Mouse (Mus musculus) spleen, adult 18-20 months (tissue): ENCODE data around the gene Xrcc6.
A peak's percentile ranks its signal among the peaks of the same experiment; 100 is the strongest.
"Not testable (repeated sequence)": the region's sequence is repeated elsewhere in the genome, so short reads cannot be mapped to it uniquely, and the experiment has no call there.

Experiments
- DNase-seq, 2 experiments: peaks; one replicate each; pipeline ENCODE4 v3.0.0; 2022; ENCODE audit warnings: mixed read lengths in 2 of 2

Gene Xrcc6

DNA sequence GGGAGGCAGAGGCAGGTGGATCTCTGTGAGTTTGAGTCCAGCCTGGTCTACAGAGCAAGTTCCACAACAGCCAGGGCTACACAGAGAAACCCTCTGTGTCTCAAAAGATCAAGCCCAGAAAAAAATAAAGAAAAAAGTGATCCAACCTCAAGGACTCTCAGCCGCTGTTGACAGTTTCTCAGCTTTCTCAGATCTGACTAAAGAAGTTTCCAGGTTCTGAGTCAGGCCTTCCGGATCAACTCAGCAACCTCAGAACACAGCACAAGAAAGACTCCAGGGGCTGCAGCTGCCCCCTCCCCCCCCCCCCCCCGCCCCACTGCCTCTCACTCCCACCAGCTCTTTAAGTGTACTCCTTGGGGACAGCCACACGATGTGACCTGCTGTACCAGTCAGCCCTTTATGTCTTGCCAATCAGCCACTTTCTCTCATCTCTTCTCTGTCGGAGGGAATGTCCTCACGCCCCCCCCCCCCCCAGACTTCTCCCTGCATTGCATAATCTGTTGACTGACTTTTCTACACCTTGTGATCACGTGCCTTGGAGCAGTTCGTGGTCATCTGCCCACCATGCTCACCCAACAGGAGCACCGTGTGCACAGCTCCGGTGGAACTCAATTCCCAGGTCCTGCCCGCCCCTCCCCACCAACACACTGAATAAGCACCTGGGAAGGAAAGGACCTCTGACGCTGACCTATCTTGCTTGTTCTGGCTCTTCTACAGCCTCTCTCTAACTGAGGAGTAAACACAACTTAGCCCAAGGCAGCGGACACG lies 21.4 kb upstream of the Xrcc6 start:
- DNase-seq = no peak

DNA sequence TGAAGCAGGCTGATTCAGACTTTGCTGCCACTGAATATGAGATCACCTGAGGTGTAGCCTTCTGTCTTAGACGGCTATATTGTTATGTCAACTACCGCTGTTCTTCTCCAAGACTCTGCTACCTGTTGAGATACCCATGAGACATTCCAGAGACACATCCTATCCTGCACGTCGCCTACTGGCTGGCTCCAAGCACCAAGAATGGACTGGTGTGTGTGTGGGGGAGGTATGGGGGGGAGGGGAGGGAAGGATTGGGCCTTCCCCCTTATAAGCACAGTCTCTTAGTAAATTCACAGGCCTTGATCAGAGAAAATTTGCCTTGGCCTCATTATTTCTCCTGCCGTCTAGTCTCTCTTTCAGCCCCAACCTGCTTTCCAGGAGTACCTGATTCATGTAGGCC lies 19.8 kb upstream of the Xrcc6 start:
- DNase-seq = no peak

DNA sequence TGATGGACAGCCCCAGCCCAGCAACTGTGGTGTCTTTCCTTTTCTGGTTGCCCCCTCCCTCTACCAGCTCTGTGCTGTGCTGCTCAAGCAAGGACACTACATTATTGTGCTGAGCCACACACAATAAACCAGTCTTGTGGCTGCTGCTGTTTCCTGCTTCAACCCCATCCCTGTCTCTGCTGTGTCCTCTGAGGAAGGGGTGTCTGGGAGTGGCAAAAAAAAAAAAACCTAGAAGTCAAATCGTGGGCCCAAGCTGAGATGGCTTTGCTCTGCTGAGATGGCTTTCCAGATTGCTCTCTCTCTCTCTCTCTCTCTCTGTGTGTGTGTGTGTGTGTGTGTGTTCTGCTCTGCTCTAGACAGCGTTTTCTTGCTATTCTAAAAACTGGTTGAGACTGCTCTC lies 19.2 kb upstream of the Xrcc6 start:
- DNase-seq = no peak

DNA sequence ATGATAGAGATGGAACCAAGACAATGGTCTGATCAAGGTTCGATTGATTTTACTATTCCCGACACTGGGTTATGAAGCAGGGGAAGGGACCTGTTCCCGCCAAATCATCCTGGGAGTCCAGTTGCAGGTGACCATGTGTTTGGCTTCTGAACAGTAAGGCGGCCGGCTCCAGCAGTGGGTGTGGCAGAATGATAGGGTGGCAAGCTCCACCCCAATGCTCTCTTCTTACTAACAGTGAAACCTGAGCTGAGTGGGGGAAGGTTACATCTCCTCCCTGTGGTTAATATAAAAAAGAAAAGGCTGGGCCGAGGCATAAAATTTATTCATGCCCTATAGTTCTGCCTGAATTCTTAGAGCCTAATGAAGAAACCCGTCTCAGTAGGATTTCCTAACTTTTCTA lies 18.5 kb upstream of the Xrcc6 start:
- no peak for DNase-seq

DNA sequence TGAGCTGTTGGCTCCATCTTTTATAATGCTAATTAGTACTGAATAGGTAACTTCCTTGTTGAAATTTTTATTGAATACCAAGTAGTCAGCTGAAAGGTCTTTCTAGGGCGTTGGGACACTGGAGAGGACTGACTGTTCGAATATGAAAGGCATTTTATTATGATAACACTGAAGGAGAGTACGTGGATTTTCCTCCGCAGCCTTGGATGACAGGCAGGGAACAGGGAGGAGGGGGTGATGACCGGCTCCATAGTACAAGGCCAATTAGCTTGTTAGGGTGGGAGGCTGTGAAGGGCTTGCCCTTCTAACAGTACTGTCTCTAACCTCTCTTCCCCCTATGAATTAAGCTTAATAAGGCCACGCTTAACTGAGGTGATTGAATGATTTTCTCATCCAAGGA lies 18.0 kb upstream of the Xrcc6 start:
- not testable (repeated sequence) for DNase-seq

DNA sequence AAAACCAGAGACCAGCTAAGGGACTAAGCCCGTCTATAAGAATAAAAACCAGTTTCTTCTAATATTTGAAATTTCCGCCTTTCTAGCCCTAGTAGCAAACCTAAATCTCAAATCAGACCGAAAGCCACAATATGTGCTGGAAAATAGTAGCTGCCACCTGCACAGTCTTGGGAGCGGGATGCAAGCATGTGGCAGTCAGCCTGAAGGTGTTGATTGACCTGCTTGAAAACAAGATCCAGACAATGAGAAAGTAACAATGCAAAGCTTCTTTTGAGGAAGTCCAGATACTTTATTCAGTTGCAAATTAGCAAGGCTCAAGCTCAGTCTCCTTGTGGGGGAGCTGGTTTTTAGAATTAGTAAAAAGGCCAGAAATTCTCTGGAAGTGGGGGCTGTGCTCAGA lies 17.1 kb upstream of the Xrcc6 start:
- not testable (repeated sequence) for DNase-seq

DNA sequence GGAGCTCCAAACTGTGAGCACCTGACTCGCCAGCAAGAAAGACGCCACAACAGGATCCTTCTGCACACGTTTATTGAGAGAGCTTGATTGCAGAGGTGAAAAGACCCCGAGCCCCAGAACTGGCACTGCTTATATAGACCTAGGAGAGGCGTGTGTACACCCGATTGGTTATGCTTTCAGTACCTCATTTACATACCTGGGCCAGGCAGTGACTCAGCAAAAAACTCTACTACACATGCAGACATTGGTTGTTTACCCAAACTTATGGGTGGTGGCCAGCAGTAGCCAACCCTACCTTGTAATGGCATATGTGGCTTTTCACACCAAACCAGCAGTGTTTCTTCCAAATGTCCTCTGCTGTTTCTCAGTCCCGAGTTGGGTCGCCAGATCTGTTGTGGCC lies 12.5 kb upstream of the Xrcc6 start:
- not testable (repeated sequence) for DNase-seq

DNA sequence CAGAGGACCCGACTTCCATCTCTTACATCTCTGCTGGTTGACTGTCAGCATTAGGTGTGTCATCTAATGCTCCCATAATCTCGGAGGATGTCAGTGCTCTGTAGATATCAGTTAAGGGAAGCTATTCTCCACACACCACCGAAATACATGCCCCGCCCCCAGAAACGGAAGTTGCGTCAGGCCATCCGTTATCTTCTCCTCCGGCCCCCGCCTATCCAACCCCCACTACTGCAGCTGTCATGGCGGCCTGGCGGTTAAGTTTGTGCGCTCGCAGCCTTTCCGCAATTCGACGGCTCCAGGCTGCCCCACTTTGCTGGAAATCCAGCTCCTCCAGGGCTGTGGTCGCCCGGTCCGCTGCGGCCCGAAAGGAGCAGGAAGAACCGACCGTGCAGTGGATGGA lies 7.3 kb upstream of the Xrcc6 start, which contains the start of gene 1700029P11Rik:
Gene 1700029P11Rik, plus strand, starts transcription at position 220 of the 400 bp plus-strand sequence.
- no peak for DNase-seq

DNA sequence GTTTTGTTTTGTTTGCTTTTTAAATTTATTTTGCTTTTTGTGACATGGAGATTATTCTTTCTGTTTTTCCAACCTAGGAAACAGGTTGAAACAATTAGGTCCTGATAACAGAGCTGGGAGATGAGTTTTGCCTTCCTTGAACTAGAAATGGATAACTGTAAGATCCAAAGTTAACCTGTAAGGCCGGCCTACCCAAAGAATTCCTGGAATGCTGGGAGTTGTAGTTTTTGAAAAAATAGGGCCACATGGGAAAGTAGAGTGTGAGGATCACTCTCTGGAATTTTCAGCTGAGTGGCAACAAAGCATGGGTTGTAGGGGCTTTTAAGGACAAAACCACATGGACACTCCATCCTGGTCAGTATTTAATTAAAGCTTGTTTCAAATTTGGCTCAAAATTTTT lies 5.5 kb upstream of the Xrcc6 start:
- DNase-seq = no peak

DNA sequence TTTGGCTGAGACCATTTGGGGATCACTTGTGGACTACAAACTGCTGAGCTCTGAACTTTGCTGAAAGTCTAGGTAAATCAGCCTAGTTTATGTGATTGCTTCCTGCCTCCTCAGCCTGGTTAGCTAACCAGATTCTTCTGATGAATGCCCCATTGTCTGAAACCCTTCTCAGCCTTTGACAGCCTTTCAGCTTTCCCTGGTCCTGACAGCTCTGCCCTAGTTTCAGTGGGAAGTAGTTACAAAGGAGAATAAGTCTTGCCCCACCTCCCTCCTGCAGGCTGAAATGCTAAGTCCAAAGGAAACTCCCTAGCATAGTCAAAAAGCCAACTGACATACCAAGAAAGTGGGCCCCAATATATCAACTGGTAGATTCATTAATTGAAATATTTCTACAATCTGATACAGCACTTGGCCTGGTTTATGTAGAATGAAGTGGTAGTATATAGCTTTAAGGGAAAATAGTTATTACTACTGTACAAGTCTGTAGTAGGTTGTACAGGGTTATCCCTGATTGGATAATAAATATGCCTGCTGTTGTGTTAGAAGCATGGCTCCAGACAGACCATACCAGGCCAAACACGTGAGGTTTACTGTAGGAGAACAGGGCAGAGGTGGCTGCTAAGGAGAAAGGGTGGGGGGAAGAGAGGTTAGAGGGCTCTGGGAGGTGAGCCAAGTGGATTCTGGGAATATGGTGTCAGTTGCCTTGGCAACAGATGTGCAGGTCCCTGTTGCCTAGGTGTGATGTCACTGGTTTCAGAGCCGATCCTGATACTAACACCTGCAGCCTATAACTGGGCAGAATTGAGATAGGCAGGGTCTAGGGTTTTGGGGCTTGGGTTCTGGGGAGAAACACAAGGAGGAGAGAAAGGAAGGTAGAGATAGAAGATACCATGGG lies 2.1 kb upstream of the Xrcc6 start:
- DNase-seq = no peak

DNA sequence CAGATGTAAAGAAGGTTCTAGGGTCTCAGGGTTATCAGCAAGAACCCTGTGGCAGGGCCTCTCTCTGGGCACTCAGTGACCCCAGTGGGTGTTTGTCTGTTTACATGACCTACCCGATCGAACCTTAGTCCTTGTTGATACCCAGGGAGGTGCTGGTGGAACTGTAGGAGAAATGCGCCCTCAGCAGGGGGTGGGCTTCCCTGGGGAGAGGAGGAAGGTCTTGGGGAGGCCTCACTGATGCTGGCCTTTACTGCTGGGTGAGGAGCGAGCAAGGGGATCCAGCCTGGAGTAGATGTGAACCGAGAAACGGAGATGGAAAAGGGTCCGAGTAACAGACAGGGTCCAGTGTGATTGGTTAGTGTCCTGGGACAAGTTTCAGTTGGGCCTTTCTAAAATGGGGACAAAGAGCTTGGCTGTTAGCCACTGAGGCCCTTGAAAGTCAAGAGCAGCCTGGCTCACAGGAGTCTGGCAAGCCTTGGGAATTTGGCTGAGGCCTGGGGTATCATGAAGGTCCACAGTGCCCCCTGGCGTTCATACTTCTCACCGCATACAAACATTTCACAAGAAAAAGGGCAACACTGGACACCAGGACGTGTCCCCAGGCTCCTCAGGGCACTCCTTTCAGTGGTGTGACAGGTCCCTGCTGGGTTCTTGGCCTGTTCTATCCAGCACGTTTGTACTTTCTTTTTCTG lies 1.9 kb downstream of the Xrcc6 start:
- DNase-seq = peak; percentile 35 to 71

DNA sequence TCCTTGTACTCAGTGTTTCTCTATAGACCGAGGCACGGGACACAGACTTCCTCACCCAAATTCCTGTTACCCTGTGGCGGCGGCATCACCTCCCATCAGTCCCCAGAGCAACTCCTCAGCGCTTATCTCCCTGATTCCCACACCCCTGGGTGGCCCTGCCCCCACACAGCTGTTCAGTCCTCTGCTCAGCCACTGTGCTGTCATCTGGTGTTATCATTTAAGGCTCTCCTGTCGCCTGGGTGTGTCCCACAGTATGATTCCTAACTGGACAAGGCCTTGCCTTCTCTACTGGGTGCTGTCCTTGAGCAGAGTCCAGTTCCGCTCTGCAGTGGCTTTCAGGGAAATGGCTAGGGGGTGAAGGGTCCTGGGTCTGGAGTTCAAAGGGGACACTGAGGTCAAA lies 2.9 kb downstream of the Xrcc6 start:
- DNase-seq = no peak

DNA sequence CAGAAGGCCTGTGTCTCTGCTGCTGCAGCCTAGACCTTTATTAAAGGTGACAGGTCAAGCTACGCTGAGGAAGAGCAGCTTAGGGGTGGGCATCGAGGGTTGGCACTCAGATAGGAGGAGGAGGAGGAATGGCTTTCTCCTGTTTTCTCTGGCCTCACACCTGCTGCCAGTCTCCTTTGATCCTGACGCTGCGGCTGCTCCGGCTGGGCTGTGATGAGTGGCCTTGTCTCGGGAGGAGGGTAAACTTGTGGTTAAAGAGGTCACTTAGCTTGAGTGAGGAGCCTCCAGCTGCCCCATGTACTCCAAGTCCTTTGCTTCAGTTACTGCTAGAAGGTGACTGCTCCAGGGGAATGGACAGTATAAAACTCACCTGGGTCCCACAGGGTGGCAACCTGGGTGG lies 6.4 kb downstream of the Xrcc6 start:
- no peak for DNase-seq

DNA sequence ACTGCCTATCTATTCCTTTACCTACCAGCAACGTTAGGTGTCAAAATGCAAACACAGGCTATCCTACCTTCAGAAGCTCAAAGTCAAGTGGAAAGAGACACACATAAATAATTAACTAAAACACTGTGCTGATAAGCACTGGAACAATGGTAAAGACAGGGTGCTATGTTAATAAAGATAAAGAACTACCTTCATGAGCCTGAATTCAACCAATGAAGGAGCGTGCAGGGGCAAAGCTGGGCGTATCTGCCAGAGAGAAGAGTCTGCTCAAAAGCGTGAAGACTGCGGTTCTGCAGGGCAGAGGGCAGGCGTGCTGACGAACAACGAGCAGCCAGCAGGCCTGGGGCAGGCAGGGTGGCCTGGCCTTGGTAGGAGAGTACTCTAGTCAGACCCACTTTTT lies 16.6 kb downstream of the Xrcc6 start:
- DNase-seq = no peak

DNA sequence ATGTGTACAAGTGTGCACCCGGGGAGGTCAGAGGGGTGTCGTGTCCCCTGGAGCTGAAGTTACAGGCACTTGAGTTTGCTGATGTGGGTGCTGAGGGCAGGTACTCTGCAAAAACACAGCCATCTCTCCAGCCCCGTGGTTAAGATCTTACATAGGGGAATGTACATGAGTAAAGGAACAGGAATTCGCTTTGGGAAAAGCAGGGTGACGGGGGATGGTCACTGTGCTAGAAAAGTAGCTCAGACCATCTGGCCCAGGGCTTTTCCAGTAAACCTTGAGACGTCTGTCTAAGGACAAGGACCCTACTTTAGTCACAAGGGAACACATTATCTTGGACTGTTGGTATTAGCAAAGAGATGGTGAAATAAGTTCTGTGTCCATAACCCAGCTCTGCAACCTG lies 24.3 kb downstream of the Xrcc6 start:
- no peak for DNase-seq

DNA sequence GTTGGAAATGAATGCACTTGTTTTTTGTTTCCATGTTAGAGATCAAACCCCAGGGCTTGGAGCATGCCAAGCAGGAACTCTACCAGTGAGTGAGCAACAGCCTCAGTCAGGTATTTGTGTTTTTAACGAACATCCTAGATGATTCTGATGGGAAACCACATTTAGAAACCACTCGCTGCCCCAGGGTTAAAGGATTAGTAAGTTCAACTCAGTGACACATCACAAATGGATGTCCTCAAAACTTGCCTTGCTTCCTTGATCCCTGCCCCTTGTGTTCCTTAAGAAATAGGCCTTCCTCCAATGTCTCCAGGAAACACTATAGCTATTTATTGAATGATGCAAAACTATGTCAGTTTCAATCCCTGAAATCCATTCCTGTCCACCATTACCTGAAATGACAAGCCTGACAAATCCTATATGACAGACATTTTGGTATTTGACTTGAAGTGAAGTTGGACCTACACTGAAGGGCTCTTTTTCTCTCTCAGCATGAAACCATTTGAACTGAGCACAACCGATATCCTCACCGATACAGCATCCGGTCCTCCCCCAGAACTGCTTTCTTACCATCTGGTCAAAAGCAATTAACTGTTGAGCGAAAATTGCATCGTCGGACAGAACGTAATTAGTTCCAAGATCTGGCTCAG lies 27.2 kb downstream of the Xrcc6 start:
- no peak for DNase-seq

DNA sequence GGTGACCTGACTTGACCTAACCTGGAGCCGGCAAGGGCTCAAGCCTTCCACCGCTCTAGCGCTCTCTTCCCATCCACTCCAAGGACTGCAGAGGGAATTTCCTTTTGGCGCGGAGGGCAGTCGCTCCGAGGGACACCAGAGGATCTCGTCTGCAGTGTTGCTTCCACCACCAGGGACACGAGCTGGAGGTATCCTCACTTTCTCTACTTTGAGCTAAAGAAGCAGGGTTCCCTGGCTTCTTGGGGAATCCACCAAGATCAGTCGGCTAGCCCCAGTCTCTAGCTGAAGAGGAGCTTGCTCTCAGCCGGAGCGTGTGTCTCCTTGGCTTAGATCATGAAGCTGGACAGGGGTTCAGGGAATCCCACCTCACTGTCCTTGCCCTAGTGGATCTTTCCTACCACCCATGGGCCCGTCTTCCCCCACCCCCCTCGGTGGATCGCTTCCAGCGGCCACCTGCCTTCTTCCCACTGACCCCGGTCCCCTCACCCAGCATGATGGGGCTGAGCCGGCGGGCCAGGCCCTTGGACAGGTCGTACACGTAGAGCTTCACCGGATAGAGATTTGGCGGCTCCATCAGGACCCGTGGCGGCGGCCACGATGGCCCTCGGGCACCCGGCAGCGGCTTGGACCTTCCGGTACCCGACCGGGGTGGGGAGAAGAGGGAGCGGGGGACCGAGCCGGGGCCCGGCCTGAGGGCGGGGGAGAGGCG lies 27.9 kb downstream of the Xrcc6 start:
- peak; percentile 7 to 8 for DNase-seq

DNA sequence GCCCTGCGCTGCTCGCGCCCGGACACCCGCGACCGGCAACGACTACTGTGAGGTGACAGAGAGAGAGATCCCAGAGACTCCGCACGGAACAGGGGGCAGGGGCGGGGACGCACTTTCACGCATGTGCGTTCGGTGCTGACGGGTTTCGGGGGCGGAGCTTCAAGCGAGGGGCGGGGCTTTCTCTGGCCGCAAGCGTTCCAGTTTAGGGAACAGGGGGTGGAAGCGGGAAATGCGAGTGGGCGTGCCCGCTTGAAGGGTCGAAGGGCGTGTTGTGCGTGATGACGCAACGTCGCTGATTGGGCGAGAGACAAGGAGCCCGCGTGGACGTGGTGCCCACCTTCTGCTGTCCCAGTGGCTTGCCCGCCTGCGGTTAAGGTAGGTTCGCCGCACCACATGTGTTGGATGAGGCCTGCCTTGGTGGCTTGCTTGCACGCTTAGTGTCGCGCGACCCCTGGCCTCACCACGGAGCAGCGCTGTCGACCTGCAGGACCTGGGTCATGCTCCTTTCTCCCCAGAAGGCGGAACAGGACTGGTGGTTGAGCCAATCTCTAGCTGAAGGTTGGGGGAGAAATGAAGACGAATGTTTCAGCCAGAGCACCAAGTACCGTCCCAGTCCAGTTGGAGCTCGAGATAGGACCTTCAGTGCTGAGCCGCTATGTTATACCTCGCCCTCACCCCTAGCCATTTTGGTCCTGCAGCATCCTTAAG lies 28.6 kb downstream of the Xrcc6 start:
- DNase-seq = peak; percentile 99 to 100

DNA sequence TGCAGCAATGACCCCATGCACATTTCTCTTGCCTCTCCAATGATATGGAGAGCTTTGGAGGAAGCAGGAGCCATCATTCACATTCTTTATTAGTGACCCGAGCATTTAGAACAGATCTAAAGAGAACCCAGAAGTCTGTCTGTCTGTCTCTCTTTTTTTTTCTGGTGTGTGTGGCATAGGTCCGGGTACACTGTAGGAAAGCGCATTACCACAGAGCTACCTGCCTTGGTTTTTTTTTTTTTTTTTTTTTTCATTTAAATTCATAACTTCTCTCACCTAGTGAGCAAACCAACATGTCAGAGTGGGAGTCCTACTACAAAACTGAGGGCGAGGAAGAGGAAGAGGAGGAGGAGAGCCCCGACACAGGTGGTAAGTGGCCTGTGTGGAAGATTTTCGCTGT lies 29.2 kb downstream of the Xrcc6 start:
- DNase-seq = no peak

DNA sequence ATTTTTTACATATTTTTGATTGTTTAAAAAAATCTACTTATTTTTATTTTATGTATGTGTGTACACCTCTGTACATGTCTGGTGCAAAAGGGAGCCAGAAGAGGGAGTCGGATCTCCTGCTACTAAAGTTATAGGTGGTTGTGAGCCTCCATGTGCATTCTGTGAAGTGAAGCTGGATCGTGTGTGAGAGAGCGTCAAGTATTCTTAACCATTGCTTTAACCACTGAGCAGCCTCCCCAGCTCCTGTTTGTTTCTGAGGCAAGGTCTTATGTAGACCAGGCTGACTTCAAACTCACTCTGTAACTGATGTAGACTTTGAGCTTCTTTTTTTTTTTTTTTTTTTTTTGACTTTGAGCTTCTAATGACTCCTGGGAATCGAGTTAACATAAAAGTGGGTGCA lies 29.8 kb downstream of the Xrcc6 start:
- DNase-seq = no peak

DNA sequence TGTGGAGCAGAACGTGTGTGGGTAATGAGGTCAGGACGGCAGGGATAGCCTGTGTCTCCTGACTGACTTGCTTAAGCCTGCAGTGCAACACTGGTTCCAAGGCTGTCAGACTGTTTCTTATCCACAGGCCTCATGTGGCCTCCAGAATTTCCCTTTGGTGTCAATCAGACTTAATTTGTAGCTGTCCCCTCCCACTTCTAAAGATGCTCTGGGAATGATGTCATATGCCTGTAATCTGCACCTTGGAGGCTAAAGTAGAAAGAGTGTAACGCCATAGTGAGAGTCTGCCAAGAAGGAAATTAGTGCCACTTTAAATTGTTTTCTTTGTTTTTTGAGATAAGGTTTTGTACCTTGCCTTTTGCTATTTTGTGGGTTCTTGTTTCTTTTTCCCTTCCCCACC lies 31.7 kb downstream of the Xrcc6 start:
- no peak for DNase-seq
